Mouse (Mus musculus): Measurements from ENCODE around the gene Slc15a5.

GRCm38 (mm10) chr6:138014976-138015674, 64.6 kb downstream of the Slc15a5 start:
- TF ChIP-seq CTCF (IDR thresholded peaks at IDR 0.05; ENCODE audit: extremely low read depth, insufficient read depth, low read length): no peak
- TF ChIP-seq POLR2A (IDR thresholded peaks at IDR 0.05; ENCODE audit: extremely low read depth, insufficient read depth, low read length): no peak
